Comparison of ENCODE assay signal across 35 mouse cellular contexts in the genomic region with DNA sequence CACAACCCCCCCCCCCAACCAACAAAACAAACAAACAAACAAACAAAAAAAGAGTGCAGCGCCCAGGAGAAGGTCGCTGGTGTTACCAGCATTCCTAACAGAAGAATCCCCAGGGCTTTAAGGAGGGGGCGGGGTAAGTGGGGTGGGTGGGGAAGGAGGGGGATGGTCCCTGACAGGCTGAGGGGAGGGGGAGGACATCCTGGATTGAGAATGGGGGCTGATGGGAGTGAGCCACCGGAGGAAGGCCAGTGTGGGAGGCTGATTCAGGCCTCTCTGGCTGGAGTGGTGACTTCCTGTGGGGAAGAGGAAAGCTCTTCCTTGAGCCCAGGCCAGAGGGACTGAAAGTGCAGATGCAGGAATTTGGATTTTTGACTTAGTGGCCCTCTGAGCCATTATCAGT. TPM values are rescaled to one million over a fixed set of nuclear protein-coding genes. Genes with fewer than 3 reads are reported as not detected.
DNase-seq lines count a peak whose midpoint lies in the region; ATAC-seq and TF ChIP-seq lines count a peak whose summit lies in the region.
"Had no signal": no experiment of that assay in that cellular context is flagged by ENCODE, and none has a peak within 500 bp of the region (broad histone marks: within the 10 kb centered on the region; RNA-seq: fewer than 3 reads in every experiment).

No protein-coding gene starts in this region.

- H3K27me3 ChIP-seq in heart, embryonic 10.5 days (ENCODE audit: insufficient read depth, poor library complexity, severe bottlenecking) = peaks cover 4% of the 10 kb centered on the region; the same call in 1 of the 2 replicates
- H3K27me3 ChIP-seq in heart, embryonic 11.5 days (ENCODE audit: control insufficient read depth, insufficient read depth, low read length) = 0 out of 2 replicates have a peak, but pooled peaks cover 2% of the 10 kb centered on the region
- H3K27me3 ChIP-seq in kidney, embryonic 14.5 days (ENCODE audit: control insufficient read depth, insufficient read depth, low read length) = no peaks in the 10 kb centered on the region
- H3K27me3 ChIP-seq in ES-Bruce4 (ENCODE audit: control insufficient read depth, insufficient read depth, low read length, poor library complexity, severe bottlenecking) = no peaks in the 10 kb centered on the region
- 0 out of 2 replicates have a peak, but pooled peaks cover 11% of the 10 kb centered on the region for H3K27me3 ChIP-seq in limb, embryonic 10.5 days (ENCODE audit: low read depth, poor library complexity, severe bottlenecking)
- H3K27me3 ChIP-seq: limb, embryonic 13.5 days had no signal

- no peaks in the 10 kb centered on the region for H3K36me3 ChIP-seq in heart, embryonic 10.5 days
- H3K36me3 ChIP-seq in heart, embryonic 11.5 days (ENCODE audit: control insufficient read depth, insufficient read depth, low read length) = no peaks in the 10 kb centered on the region
- H3K36me3 ChIP-seq in kidney, embryonic 14.5 days (ENCODE audit: control insufficient read depth, insufficient read depth, low read length) = no peaks in the 10 kb centered on the region
- no peaks in the 10 kb centered on the region for H3K36me3 ChIP-seq in ES-Bruce4 (ENCODE audit: control insufficient read depth, insufficient read depth, low read length, poor library complexity, severe bottlenecking)
- H3K36me3 ChIP-seq in limb, embryonic 10.5 days = no peaks in the 10 kb centered on the region
- H3K36me3 ChIP-seq: hindbrain, embryonic 15.5 days; limb, embryonic 13.5 days; lung, embryonic 15.5 days; midbrain, embryonic 12.5 days; neural tube, embryonic 13.5 days had no signal

- TF ChIP-seq EP300 in ES-Bruce4 (IDR thresholded peaks at IDR 0.05; ENCODE audit: insufficient read depth, low read depth, low read length) = 0 out of 2 replicates have a peak, but pooled peaks have one; percentile 35

- H3K9ac ChIP-seq in heart, embryonic 11.5 days (ENCODE audit: low read depth, low read length) = no peak overlapping the region
- H3K9ac ChIP-seq in kidney, embryonic 14.5 days (ENCODE audit: low read depth, low read length) = no peak overlapping the region
- 0 out of 2 replicates have a peak overlapping the region, but pooled peaks have one; percentile 12 for H3K9ac ChIP-seq in ES-Bruce4 (ENCODE audit: low read depth, poor library complexity, severe bottlenecking)
- H3K9ac ChIP-seq: forebrain, postnatal 0 days; hindbrain, embryonic 15.5 days; limb, embryonic 13.5 days; lung, embryonic 15.5 days; midbrain, embryonic 12.5 days; neural tube, embryonic 13.5 days had no signal

- 0 out of 2 replicates have a peak, but pooled peaks cover 4% of the 10 kb centered on the region for H3K9me3 ChIP-seq in heart, embryonic 10.5 days
- no peaks in the 10 kb centered on the region; the same call in 1 of the 2 replicates for H3K9me3 ChIP-seq in heart, embryonic 11.5 days (replicated peaks; ENCODE audit: control insufficient read depth, low read length)
- H3K9me3 ChIP-seq in kidney, embryonic 14.5 days (ENCODE audit: control insufficient read depth, low read length) = peaks cover 2% of the 10 kb centered on the region; the same call in 1 of the 2 replicates
- no peaks in the 10 kb centered on the region; the same call in 1 of the 2 replicates for H3K9me3 ChIP-seq in ES-Bruce4 (replicated peaks; ENCODE audit: control insufficient read depth, insufficient read depth, low read length, poor library complexity, severe bottlenecking)
- H3K9me3 ChIP-seq in limb, embryonic 10.5 days (replicated peaks) = no peaks in the 10 kb centered on the region; the same call in 1 of the 2 replicates
- H3K9me3 ChIP-seq: hindbrain, embryonic 15.5 days; lung, embryonic 15.5 days had no signal

- H3K4me1 ChIP-seq in heart, embryonic 10.5 days = peaks cover 55% of the 10 kb centered on the region
- peaks cover 19% of the 10 kb centered on the region for H3K4me1 ChIP-seq in heart, embryonic 11.5 days (ENCODE audit: control insufficient read depth, insufficient read depth, low read length)
- peaks cover 45% of the 10 kb centered on the region for H3K4me1 ChIP-seq in kidney, embryonic 14.5 days (ENCODE audit: control insufficient read depth, insufficient read depth, low read length)
- peaks cover 6% of the 10 kb centered on the region for H3K4me1 ChIP-seq in ES-Bruce4 (ENCODE audit: control insufficient read depth, insufficient read depth, low read length)
- peaks cover 60% of the 10 kb centered on the region for H3K4me1 ChIP-seq in limb, embryonic 10.5 days

- peak; percentile 49 for TF ChIP-seq POLR2A in ES-Bruce4 (IDR thresholded peaks at IDR 0.05; ENCODE audit: insufficient read depth, low read length)

- DNase-seq in heart, embryonic 10.5 days (ENCODE audit: low spot score) = no peak
- DNase-seq in kidney, postnatal 14 days = no peak
- no peak for DNase-seq in limb, embryonic 10.5 days (ENCODE audit: low spot score)
- DNase-seq in lung, postnatal 25 days (ENCODE audit: low spot score) = no peak
- DNase-seq: adrenal gland, adult 2 months; cerebellum, adult 2 months; cerebellum, postnatal 14 days; forebrain, postnatal 0 days; gastrocnemius, postnatal 10 days; heart, postnatal 36 days; layer of hippocampus, adult 9-11 months; lung, postnatal 36 days; right cerebral cortex, postnatal 4 days; thymus, adult 18-20 months; thymus, postnatal 25 days had no signal

- TF ChIP-seq CTCF in ES-Bruce4 (IDR thresholded peaks at IDR 0.05; ENCODE audit: low read depth, low read length) = no peak

- H3K27ac ChIP-seq in heart, embryonic 10.5 days = peak overlapping the region; percentile 60
- H3K27ac ChIP-seq in heart, embryonic 11.5 days (ENCODE audit: low read depth, low read length) = no peak overlapping the region
- peak overlapping the region; percentile 73 for H3K27ac ChIP-seq in kidney, embryonic 14.5 days (ENCODE audit: low read depth, low read length)
- H3K27ac ChIP-seq in ES-Bruce4 (ENCODE audit: insufficient read depth, low read length) = peak overlapping the region; percentile 10; the same call in 1 of the 2 replicates
- peak overlapping the region; percentile 63 for H3K27ac ChIP-seq in limb, embryonic 10.5 days
- H3K27ac ChIP-seq: hindbrain, embryonic 15.5 days; limb, embryonic 13.5 days; lung, embryonic 15.5 days; midbrain, embryonic 12.5 days; neural tube, embryonic 13.5 days; stomach, postnatal 0 days had no signal

- WGBS in heart, embryonic 10.5 days = 63% methylated on average over 4 of the region's 4 CpGs
- 61% methylated on average over 4 of the region's 4 CpGs for WGBS in heart, embryonic 11.5 days (ENCODE audit: insufficient replicate concordance)
- WGBS in kidney, embryonic 14.5 days = 70% methylated on average over 4 of the region's 4 CpGs
- WGBS in limb, embryonic 10.5 days = 63% methylated on average over 4 of the region's 4 CpGs

- H3K4me3 ChIP-seq in heart, embryonic 10.5 days = no peak overlapping the region
- no peak overlapping the region for H3K4me3 ChIP-seq in heart, embryonic 11.5 days (ENCODE audit: low read depth, low read length)
- H3K4me3 ChIP-seq in kidney, embryonic 14.5 days (ENCODE audit: low read length) = no peak overlapping the region
- H3K4me3 ChIP-seq in ES-Bruce4 (ENCODE audit: low read depth, low read length) = peak overlapping the region; percentile 2; the same call in 1 of the 2 replicates
- H3K4me3 ChIP-seq in limb, embryonic 10.5 days = no peak overlapping the region
- H3K4me3 ChIP-seq: erythroblast, embryonic 14.5 days; hindbrain, embryonic 15.5 days; limb, embryonic 13.5 days; lung, embryonic 15.5 days; midbrain, embryonic 12.5 days; neural tube, embryonic 13.5 days had no signal

- no peak for ATAC-seq in heart, embryonic 11.5 days (replicated peaks; ENCODE audit: insufficient number of reproducible peaks, low FRiP score, low TSS enrichment)
- no peak for ATAC-seq in kidney, embryonic 14.5 days (ENCODE audit: low FRiP score, low TSS enrichment)
- ATAC-seq: activated CD4-positive, CD25-positive, alpha-beta regulatory T cell, adult 4 months; forebrain, postnatal 0 days had no signal

- H3K4me2 ChIP-seq in heart, embryonic 11.5 days = no peak overlapping the region
- no peak overlapping the region for H3K4me2 ChIP-seq in kidney, embryonic 14.5 days (replicated peaks; ENCODE audit: low read depth, low read length)
- H3K4me2 ChIP-seq: hindbrain, embryonic 15.5 days; limb, embryonic 13.5 days; liver, embryonic 11.5 days; lung, embryonic 15.5 days; midbrain, embryonic 12.5 days; neural tube, embryonic 13.5 days had no signal

RNA-seq across cellular contexts. Expression of a gene that starts 4.6 kb away (rescaled TPM):
- 36.6 and 46.3 TPM in 2 replicates for polyA plus RNA-seq in heart, embryonic 10.5 days (2016; fragmentation: Nextera tagmentation; extraction: Ambion mirVana)
- polyA plus RNA-seq in heart, embryonic 11.5 days (2014; fragmentation: Nextera tagmentation; extraction: Ambion mirVana) = 21.8 and 23.0 TPM in 2 replicates
- 49.9 and 105 TPM in 2 replicates for polyA plus RNA-seq in kidney, embryonic 14.5 days (2014; fragmentation: Nextera tagmentation; extraction: Ambion mirVana)
- polyA plus RNA-seq in ES-Bruce4 (2011; ENCODE audit: insufficient read depth, insufficient read length, low read depth, missing spikeins) = 48.8 and 57.0 TPM in 2 replicates
- 40.7 and 50.1 TPM in 2 replicates for polyA plus RNA-seq in limb, embryonic 10.5 days (2016; fragmentation: Nextera tagmentation; extraction: Ambion mirVana)

RNA-seq across cellular contexts. Expression of a gene that starts 43.5 kb away (rescaled TPM):
- 0.46 and 0.62 TPM in 2 replicates for polyA plus RNA-seq in heart, embryonic 10.5 days (2016; fragmentation: Nextera tagmentation; extraction: Ambion mirVana)
- 0.84 and 1.4 TPM in 2 replicates for polyA plus RNA-seq in heart, embryonic 11.5 days (2014; fragmentation: Nextera tagmentation; extraction: Ambion mirVana)
- polyA plus RNA-seq in kidney, embryonic 14.5 days (2014; fragmentation: Nextera tagmentation; extraction: Ambion mirVana) = 0.91 and 1.2 TPM in 2 replicates
- 0.78 and 2.3 TPM in 2 replicates for polyA plus RNA-seq in ES-Bruce4 (2011; ENCODE audit: insufficient read depth, insufficient read length, low read depth, missing spikeins)
- 0.49 and 0.67 TPM in 2 replicates for polyA plus RNA-seq in limb, embryonic 10.5 days (2016; fragmentation: Nextera tagmentation; extraction: Ambion mirVana)
- polyA plus RNA-seq: erythroblast, embryonic 14.5 days had no signal

RNA-seq across cellular contexts. Expression of a gene that starts 47.6 kb away (rescaled TPM):
- polyA plus RNA-seq in heart, embryonic 10.5 days (2016; fragmentation: Nextera tagmentation; extraction: Ambion mirVana) = not detected in 2 replicates
- polyA plus RNA-seq in heart, embryonic 11.5 days (2014; fragmentation: Nextera tagmentation; extraction: Ambion mirVana) = 0.27 TPM in 1 of 2 replicates, not detected in the other
- 0.19 TPM in 1 of 2 replicates, not detected in the other for polyA plus RNA-seq in kidney, embryonic 14.5 days (2014; fragmentation: Nextera tagmentation; extraction: Ambion mirVana)
- not detected in 2 replicates for polyA plus RNA-seq in ES-Bruce4 (2011; ENCODE audit: insufficient read depth, insufficient read length, low read depth, missing spikeins)
- not detected in 2 replicates for polyA plus RNA-seq in limb, embryonic 10.5 days (2016; fragmentation: Nextera tagmentation; extraction: Ambion mirVana)
- polyA plus RNA-seq: activated CD4-positive, CD25-positive, alpha-beta regulatory T cell, adult 4 months; adrenal gland, adult 2 months; cortical plate, adult 2 months; embryonic facial prominence, embryonic 14.5 days; erythroblast, embryonic 14.5 days; forebrain, embryonic 11.5 days; forebrain, postnatal 0 days; heart, embryonic 16.5 days; hindbrain, embryonic 15.5 days; intestine, embryonic 14.5 days; large intestine, adult 2 months; limb, embryonic 13.5 days; liver, embryonic 11.5 days; liver, embryonic 16.5 days; lung, embryonic 15.5 days; midbrain, embryonic 12.5 days; neural tube, embryonic 13.5 days; spleen, adult 2 months; stomach, postnatal 0 days had no signal

RNA-seq across cellular contexts. Expression of a gene that starts 50.6 kb away (rescaled TPM):
- polyA plus RNA-seq in heart, embryonic 10.5 days (2016; fragmentation: Nextera tagmentation; extraction: Ambion mirVana) = 0.21 and 0.34 TPM in 2 replicates
- polyA plus RNA-seq in heart, embryonic 11.5 days (2014; fragmentation: Nextera tagmentation; extraction: Ambion mirVana) = 0.09 TPM in 1 of 2 replicates, not detected in the other
- 0.77 and 1.6 TPM in 2 replicates for polyA plus RNA-seq in kidney, embryonic 14.5 days (2014; fragmentation: Nextera tagmentation; extraction: Ambion mirVana)
- 0.93 TPM in 1 of 2 replicates, not detected in the other for polyA plus RNA-seq in ES-Bruce4 (2011; ENCODE audit: insufficient read depth, insufficient read length, low read depth, missing spikeins)
- polyA plus RNA-seq in limb, embryonic 10.5 days (2016; fragmentation: Nextera tagmentation; extraction: Ambion mirVana) = 0.14 TPM in 1 of 2 replicates, not detected in the other
- polyA plus RNA-seq: activated CD4-positive, CD25-positive, alpha-beta regulatory T cell, adult 4 months; erythroblast, embryonic 14.5 days; heart, embryonic 16.5 days; liver, embryonic 16.5 days had no signal
